Mouse (Mus musculus): ENCODE data around the gene Gabarap.

Gabarap gene

DNA sequence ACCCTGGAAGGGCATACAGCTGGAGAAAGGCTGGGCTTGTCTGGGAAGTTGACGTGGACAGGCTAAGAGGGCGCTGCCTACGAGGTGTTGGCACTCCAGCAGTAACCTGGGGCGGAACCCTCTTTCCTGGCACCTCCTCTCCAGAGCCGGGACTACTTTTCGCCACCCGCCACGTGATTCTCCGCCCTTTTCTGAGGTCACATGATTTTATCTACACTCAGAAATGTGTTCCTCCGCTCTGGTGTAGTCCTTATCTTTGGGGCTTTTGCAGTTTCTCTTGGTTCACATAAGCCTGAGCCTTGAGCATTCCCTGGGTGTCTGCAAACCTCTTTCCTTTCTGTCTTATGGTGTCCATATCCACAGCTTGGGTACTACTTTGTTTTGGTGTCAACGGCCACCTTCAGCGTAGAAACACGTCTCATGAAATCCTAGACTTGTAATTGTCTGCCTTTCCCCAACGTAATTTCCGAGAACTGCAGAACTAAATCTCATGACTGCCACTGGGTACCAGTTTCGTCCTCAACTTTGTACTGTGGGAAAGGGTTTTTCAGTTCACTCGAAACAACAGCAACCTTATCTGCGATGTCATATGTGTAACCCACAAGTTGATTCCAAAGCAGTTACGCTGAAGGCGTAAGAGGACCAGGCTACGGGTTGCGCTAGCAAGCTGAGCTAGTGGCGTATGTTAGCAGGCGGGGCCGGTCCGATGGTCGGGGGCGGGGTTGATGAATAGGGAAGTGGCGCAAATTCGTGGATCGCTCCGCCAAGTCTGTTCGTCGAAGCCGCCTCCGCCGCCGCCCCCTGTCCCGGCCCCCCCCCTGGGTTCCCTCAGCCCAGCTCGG, at the start of gene Gabarap:
TSS of gene Gabarap (plus strand) at position 294 of the 842 bp plus-strand sequence.
- DNase-seq (ENCODE audit: low read depth, low spot score), result peak; percentile 96

GRCm38 (mm10) chr11:69945216-69945615, 45.7 kb upstream of the Gabarap start:
- no peak for DNase-seq (ENCODE audit: low read depth, low spot score)

DNA sequence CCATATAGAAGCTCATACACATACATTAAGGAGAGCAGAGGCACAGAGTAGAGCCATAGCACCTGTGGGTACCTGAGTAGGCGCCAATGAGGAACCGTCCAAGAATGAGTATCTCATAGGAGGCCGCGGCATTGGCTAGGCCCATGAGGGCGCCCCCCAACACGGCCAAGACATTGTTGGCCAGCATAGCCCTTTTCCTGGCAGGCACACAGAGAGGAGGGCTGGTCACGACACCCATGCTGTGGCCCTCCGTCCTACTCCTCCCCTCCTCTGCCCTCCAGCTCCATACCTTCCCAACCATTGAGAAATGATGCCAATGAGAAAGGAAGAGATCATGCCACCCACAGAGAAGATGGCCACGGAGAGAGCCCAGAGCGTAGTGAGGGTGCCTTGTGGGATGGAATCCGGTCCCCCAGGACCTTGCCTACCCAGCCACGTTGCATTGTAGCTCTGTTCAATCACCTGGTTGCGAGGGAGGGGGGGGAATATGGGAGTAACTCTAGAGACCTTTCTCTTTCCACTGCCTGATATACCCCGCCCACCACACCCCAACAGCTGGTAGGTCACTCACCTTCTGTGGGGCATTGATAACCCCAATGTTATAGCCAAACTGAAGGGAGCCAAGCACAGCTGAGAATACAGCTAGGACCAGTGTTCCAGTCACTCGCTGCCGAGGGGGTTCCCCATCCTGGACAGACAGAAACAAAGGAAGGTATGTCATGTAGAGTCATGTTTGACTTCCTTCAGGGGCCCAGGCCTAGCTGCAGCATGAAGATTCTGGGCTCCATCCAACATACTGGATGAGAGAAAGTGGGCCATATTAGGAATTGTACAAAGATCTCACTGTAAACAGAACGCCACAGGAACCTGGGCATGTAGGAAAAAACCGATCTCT, 44.7 kb upstream of the Gabarap start:
- no peak for DNase-seq (ENCODE audit: low read depth, low spot score)

DNA sequence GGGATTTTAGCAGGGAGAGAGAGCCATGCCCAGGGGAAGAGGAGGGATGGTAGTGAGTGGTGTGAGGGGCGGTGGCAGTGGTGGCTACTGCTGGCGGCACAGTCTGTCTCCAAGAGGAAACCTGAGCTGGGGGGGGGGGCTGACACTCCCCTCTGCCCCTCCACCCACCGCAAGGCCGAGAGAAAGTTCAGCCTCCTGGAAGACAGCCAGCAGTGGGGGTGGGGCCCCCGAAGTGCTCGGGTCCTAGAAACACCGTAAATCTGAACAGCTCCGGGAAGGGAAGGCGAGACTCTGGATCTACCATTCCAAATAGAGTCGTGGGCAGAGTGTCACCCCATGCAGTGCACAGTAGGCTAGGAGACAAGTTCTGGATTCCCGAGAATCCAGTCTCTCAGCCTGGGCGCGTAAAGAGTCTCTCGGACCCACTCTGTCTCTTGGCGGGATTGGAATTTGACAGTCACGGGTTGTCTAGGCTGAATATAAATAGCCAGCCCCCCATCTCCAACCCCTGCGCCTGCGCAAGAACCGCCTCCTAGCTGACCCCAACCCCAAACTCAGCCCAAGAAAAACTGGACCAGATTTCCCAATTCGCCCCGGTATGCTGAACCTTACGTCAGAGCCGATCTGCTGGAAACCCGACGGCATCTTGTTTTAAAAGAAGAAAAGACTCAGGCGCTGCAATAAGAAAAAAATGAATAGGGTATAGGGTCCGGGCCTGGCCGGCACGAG, 43.4 kb upstream of the Gabarap start:
- no peak for DNase-seq (ENCODE audit: low read depth, low spot score)

DNA sequence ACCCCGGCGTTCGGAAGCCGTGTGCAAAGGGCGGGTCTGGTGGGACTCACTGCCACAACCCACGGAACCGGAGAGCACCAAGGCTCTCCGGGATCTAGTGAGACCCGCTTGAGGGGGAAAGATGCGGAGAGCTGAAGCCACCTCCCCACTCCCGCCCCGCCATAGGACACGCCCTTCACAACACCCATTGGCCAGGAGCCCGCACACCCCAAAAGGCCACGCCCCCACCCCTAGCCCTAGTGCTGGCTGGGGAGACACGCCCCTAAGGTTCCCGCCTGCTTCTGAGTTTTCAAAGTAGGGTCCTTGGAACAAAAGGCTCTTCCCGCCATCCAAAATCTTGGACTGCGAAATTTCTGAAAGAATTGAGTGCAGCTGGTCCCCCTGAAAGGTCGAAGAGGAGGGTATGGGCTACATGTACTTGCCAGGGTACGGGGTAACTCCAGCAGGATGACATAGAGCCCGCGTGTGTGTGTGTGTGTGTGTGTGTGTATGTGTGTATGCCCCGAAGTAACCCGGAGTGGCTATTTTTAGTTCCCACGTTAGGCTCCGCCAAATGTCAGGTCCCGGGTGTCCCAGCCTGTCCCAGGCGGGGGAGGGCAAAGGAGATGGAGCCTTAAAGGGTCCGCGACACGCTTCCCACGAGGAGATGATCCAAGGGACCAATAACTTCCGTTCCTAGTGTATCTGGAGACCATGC, 42.7 kb upstream of the Gabarap start, which contains the start of gene Slc2a4:
TSS of gene Slc2a4 (minus strand) at position 123 of the 697 bp plus-strand sequence.
- DNase-seq (ENCODE audit: low read depth, low spot score), result peak; percentile 95

GRCm38 (mm10) chr11:69948763-69949150, 42.2 kb upstream of the Gabarap start:
- DNase-seq (ENCODE audit: low read depth, low spot score), result peak; percentile 89

DNA sequence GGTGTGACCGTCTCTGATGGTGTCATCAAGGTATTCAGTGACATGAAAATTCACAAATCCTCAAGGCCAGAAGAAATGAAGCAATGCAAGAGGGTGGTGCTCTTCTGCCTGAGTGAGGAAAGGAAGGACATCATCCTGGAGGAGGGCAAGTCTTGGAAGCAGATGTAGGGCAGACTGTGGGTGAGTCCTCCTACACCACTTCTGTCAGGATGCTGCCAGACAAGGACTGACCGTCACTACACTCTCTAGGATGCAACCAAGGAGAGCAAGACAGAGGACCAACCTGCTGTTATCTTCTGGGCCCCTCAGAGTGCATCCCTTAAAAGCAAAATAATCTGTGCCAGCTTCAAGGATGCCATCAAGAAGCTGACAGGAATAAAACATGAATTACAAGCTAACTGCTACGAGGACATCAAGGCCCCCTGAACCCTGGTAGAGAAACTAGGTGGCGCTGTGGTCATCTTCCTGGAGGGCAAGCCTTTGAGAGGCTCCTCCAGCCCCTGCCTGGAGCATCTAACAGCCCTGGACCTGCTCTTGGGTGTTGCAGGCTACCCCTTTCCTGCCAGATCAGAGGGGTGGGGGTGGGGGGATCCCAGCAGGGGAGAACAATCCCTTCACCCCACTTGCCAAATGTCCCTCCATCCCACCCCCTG, 40.0 kb upstream of the Gabarap start:
- peak; percentile 62 for DNase-seq (ENCODE audit: low read depth, low spot score)

GRCm38 (mm10) chr11:69952274-69952673, 38.7 kb upstream of the Gabarap start:
- no peak for DNase-seq (ENCODE audit: low read depth, low spot score)

- DNase-seq (ENCODE audit: low read depth, low spot score), result no peak
Observed at GRCm38 (mm10) chr11:69953267-69953915, 37.6 kb upstream of the Gabarap start.

- DNase-seq (ENCODE audit: low read depth, low spot score), result peak; percentile 59
Observed at GRCm38 (mm10) chr11:69955618-69956017, 35.3 kb upstream of the Gabarap start.

DNA sequence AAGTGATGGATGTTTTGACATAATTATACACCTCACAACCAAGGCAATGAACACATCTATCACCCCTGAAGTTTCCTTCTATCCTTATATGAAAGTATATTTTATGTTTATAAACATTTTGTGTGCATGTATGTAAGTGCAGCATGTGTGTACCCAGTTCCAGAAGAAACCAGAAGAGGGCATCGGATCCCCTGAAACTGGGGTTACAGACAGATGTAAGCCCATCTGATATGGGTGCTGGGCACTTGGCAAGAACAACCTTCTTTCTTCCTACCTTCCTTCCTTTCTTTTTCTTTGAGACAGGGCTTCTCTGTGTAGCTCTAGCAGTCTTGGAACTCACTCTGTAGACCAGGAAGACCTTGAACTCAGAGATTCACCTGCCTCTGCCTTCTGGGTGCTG, 34.7 kb upstream of the Gabarap start:
- no peak for DNase-seq (ENCODE audit: low read depth, low spot score)

DNA sequence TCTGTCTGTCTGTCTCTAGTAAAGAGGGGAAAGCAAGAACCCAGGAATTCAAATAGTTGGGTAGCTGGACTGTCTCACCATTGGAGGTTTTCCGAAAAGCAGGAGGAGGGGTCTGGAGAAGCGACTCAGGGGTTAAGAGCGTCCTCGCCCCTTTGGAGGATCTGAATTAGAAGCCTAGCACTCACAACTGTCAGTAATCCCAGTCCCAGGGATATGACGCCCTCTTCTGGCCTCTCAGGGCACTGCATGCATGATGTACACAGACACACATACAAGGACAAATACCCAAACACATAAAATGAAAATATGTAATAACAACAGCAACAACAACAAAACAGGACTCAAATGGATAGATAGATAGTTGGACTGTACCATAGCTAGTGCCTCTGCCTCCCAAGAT, 30.3 kb upstream of the Gabarap start:
- DNase-seq (ENCODE audit: low read depth, low spot score), result peak; percentile 85

DNA sequence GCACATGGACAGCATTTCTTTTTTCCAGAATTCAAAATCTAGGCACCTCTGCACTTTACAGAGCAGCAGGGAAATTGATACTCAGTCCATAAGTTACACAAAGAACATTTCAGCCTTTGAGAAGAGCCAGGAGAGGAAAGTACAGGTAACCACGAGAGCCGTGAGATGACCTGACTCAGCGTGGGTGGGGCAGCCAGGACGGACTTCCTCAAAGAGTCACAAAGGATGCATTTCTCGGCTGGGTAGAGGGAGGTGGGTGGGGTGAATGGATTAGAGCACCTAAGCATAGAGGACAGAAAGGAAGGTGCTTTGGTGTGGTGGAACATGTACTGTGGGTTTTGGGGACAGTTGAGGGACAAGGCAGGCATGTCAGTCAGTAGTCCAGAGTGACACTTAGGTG, 29.1 kb upstream of the Gabarap start:
- no peak for DNase-seq (ENCODE audit: low read depth, low spot score)

DNA sequence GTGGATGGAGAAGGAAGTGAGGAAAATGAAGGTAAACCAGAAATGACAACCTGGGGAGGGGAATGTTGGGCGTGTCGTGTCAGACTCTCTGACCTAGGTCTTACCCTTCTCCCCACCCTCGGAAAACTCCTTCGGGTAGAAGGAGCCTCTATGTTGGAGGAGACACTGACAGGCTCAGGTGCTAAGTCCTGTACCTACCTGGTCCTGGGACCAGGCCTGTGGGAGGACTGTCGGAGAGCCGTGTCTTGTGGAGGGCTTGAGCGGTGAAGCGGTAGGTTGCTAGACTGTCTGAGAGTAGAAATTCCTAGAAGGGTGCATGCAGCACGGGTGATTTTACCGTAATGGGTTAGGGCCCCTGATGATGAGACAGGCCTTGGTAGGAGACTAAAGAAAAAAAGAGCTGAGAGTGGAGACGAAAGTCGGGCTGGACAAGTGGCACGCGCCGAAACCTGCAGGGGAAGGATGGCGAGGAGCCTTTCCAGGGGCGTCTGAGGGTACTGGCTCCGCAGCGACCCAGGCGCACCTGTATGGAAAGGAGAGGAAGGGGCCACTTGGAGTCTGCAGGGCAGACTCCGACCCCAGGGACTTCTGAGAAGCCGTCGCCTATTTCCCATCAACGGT, 26.2 kb upstream of the Gabarap start, which contains the start of gene Cldn7:
TSS of gene Cldn7 (plus strand) at position 130 of the 621 bp plus-strand sequence.
- no peak for DNase-seq (ENCODE audit: low read depth, low spot score)

DNA sequence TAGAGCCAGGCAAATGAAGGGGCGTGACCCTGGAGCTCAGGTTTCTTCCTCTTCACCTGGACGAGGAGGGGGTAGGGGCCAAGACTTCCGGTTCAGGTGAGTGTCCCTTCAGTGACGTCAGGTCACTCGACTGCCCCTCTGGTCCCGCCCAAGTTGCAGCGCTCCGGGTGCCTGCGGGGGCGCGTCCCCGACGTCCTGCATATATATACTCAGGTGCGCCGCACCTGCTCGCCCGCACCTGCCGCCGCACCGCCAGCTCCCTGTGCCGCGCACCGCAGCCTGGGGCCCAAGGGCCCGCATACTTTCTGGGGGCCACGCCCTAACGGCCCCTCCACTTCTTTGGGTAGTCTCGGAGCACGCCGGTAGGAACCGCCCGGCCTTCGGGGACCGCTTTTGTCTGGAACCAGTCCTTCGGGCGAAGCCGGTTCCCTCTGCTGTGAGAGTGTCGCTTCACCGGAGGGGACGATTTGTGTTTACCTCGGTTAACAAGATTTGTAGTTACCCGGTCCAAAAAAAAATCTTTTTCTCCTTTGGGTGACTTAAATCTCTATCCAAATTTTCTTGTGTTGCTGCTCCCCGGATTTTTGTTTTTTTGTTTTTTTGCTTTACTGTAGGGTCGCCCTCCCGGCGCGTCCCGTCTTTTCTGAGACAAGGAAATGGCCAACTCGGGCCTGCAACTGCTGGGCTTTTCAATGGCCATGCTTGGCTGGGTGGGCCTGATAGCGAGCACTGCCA, 25.5 kb upstream of the Gabarap start:
- peak; percentile 45 for DNase-seq (ENCODE audit: low read depth, low spot score)

DNA sequence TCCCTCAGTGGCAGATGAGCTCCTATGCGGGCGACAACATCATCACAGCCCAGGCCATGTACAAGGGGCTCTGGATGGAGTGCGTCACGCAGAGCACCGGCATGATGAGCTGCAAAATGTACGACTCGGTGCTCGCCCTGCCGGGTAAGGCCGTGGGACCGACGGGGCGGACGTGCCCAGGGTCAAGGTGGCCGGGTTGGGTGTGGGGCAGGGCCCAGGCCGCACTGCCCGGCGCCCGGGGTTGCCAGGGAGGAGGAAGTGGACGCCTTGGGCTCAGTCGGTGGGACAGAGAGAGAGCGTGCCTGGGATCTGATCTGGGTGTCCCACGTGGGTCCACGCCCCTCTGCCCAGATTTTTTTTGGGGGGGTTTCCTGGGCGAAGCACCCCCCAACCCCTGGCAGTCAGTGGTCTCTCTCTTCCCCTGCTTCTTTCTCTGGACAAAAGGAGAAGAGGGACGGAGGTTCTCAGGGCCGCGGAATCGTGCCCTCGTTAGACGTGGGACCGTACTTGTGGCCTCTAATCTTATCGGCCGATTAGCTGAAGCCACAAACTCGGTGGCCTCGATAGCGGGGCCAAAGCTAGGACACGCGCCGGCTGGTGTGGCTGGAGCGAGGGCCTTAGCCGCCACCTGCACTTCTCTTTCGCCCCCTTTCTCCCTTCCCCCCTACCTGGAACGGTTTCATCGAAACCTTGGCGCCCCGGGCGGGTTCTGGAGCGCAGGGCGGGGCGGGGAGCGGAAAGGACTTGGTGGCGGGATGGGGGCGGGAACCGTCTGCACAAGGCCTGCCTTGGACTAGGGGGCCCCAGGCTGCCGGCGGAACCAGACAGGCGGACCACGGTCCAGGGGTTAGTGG, 24.7 kb upstream of the Gabarap start:
- DNase-seq (ENCODE audit: low read depth, low spot score), result peak; percentile 46

DNA sequence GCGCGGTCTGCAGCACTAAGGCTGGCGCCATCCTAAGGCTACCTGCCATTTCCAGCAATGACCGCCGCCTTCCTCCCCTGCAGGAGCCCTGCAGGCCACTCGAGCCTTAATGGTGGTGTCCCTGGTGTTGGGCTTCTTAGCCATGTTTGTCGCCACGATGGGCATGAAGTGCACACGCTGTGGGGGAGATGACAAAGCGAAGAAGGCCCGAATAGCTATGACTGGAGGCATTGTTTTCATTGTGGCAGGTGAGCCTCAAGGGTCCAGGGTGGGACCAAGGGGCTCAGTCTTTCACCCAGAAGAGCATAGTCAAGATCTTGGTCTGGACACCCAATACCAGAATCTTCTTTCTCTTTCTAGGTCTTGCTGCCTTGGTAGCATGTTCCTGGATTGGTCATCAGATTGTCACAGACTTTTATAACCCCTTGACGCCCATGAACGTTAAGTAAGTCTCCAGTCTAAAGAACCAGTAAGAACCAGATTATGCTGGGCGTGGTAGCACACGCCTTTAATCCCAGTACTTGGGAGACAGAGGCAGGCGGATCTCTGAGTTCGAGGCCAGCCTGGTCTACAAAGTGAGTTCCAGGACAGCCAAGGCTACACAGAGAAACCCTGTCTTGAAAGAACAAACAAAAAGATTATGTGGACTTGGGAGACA, 24.0 kb upstream of the Gabarap start:
- DNase-seq (ENCODE audit: low read depth, low spot score), result peak; percentile 48

All from ES-CJ7 (cell line).